Mouse (Mus musculus) forebrain, embryonic 10.5 days (tissue): Measurements from ENCODE around the gene Itm2b. TPM values are rescaled to one million over a fixed set of nuclear protein-coding genes. Genes with fewer than 3 reads are reported as not detected.

ENCODE experiments used
- DNase-seq: peaks from one replicate; pipeline ENCODE4 v3.0.0-alpha.2; 2017; ENCODE audit warnings: low spot score; ENCODE audit errors: extremely low spot score
- H3K27ac ChIP-seq: fragments of 300-500 bp; sonication (generic); 2 replicates; pipeline ENCODE4 v1.5.1; 2016; ENCODE audit warnings: mild to moderate bottlenecking
- H3K27me3 ChIP-seq: fragments of 300-500 bp; sonication (generic); 2 replicates; pipeline ENCODE4 v1.6.1; 2016; ENCODE audit warnings: mild to moderate bottlenecking; ENCODE audit not compliant: poor library complexity, severe bottlenecking
- H3K36me3 ChIP-seq: fragments of 300-500 bp; sonication (generic); replicated peaks from 2 replicates; pipeline ENCODE4 v1.6.1; 2016; ENCODE audit warnings: mild to moderate bottlenecking, moderate library complexity
- H3K4me1 ChIP-seq: fragments of 300-500 bp; sonication (generic); 2 replicates; pipeline ENCODE4 v1.6.1; 2016
- H3K4me3 ChIP-seq: fragments of 300-500 bp; sonication (generic); 2 replicates; pipeline ENCODE4 v1.5.1; 2016; ENCODE audit warnings: mild to moderate bottlenecking, moderate library complexity
- H3K9me3 ChIP-seq: fragments of 300-500 bp; sonication (generic); 2 replicates; pipeline ENCODE4 v1.6.1; 2016; ENCODE audit warnings: mild to moderate bottlenecking, moderate library complexity
- WGBS: fragments of 180-500 bp; shearing (Covaris S2); methylation state at CpG from one replicate; pipeline ENCODE4 v1.1.7; 2016; 5-methylcytosine and 5-hydroxymethylcytosine counted together
- polyA plus RNA-seq: library from polyadenylated mRNA; unstranded; fragments of >200 nt; fragmentation: Nextera tagmentation; extraction: Ambion mirVana; gene quantifications from 2 replicates; pipeline ENCODE4 v1.2.1, GENCODE M21; 2016

The Itm2b gene
- polyA plus RNA-seq, 1 experiment from 2014 or later: 209 TPM

GRCm38 (mm10) chr14:73349061-73349670 lies 35.9 kb downstream of the Itm2b start:
- H3K4me3 ChIP-seq: no peak overlapping the region
- no peak for DNase-seq
- H3K4me1 ChIP-seq: peaks cover 5% of the 10 kb centered on the region
- whole genome bisulfite sequencing: 67% methylated on average over 7 of the region's 7 CpGs
- H3K27me3 ChIP-seq: no peaks in the 10 kb centered on the region
- no peaks in the 10 kb centered on the region for H3K36me3 ChIP-seq
- H3K9me3 ChIP-seq: no peaks in the 10 kb centered on the region
- H3K27ac ChIP-seq: no peak overlapping the region

GRCm38 (mm10) chr14:73347302-73347701 lies 37.8 kb downstream of the Itm2b start:
- H3K9me3 ChIP-seq: no peaks in the 10 kb centered on the region
- WGBS: 93% methylated on average over 9 of the region's 9 CpGs
- no peaks in the 10 kb centered on the region for H3K36me3 ChIP-seq
- H3K27ac ChIP-seq: no peak overlapping the region
- no peaks in the 10 kb centered on the region for H3K27me3 ChIP-seq
- H3K4me3 ChIP-seq: no peak overlapping the region
- no peak for DNase-seq
- H3K4me1 ChIP-seq: peaks cover 5% of the 10 kb centered on the region

DNA sequence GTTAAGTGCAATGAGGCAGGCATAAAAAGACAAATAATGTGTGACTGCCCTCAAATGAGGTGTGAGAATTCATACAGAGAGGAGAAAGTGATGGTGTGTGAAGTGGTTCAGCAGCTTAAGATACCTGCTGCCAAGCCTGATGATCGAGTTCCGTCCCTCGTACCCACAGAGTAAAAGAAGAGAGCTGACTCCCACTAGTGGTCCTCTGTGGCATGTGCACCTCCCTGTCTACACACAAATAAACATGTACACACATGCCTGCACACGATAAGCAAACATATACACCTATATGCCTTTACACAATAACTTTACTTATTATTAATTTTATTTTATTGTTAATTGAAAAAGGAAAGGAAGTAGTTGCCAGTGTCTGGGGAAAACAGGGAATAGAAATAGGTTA lies 39.5 kb downstream of the Itm2b start:
- H3K4me1 ChIP-seq: peaks cover 5% of the 10 kb centered on the region
- no peak overlapping the region for H3K4me3 ChIP-seq
- no peaks in the 10 kb centered on the region for H3K27me3 ChIP-seq
- H3K36me3 ChIP-seq: no peaks in the 10 kb centered on the region
- no peaks in the 10 kb centered on the region for H3K9me3 ChIP-seq
- no peak for DNase-seq
- no peak overlapping the region for H3K27ac ChIP-seq
- 91% methylated on average over 4 of the region's 4 CpGs for WGBS

GRCm38 (mm10) chr14:73340051-73340755 lies 44.9 kb downstream of the Itm2b start:
- Histone ChIP-seq H3K4me1 (no peaks in the 10 kb centered on the region), H3K27me3 (no peaks in the 10 kb centered on the region), H3K4me3 (no peak overlapping the region), H3K36me3 (no peaks in the 10 kb centered on the region), H3K27ac (no peak overlapping the region), H3K9me3 (no peaks in the 10 kb centered on the region)
- no peak for DNase-seq
- WGBS: 70% methylated on average over 6 of the region's 6 CpGs

- no peaks in the 10 kb centered on the region for H3K4me1 ChIP-seq
- no peak for DNase-seq
- no peaks in the 10 kb centered on the region for H3K36me3 ChIP-seq
- no peak overlapping the region for H3K27ac ChIP-seq
- no peak overlapping the region for H3K4me3 ChIP-seq
- WGBS: 82% methylated on average over 3 of the region's 3 CpGs
- no peaks in the 10 kb centered on the region for H3K9me3 ChIP-seq
- no peaks in the 10 kb centered on the region for H3K27me3 ChIP-seq
These were observed 45.5 kb downstream of the Itm2b start for GRCm38 (mm10) chr14:73339615-73340014.

GRCm38 (mm10) chr14:73336316-73337080 lies 48.6 kb downstream of the Itm2b start:
- no peak overlapping the region for H3K27ac ChIP-seq
- H3K27me3 ChIP-seq: no peaks in the 10 kb centered on the region
- no peaks in the 10 kb centered on the region for H3K9me3 ChIP-seq
- H3K36me3 ChIP-seq: no peaks in the 10 kb centered on the region
- no peak for DNase-seq
- 83% methylated on average over 6 of the region's 6 CpGs for WGBS
- no peaks in the 10 kb centered on the region for H3K4me1 ChIP-seq
- no peak overlapping the region for H3K4me3 ChIP-seq

DNA sequence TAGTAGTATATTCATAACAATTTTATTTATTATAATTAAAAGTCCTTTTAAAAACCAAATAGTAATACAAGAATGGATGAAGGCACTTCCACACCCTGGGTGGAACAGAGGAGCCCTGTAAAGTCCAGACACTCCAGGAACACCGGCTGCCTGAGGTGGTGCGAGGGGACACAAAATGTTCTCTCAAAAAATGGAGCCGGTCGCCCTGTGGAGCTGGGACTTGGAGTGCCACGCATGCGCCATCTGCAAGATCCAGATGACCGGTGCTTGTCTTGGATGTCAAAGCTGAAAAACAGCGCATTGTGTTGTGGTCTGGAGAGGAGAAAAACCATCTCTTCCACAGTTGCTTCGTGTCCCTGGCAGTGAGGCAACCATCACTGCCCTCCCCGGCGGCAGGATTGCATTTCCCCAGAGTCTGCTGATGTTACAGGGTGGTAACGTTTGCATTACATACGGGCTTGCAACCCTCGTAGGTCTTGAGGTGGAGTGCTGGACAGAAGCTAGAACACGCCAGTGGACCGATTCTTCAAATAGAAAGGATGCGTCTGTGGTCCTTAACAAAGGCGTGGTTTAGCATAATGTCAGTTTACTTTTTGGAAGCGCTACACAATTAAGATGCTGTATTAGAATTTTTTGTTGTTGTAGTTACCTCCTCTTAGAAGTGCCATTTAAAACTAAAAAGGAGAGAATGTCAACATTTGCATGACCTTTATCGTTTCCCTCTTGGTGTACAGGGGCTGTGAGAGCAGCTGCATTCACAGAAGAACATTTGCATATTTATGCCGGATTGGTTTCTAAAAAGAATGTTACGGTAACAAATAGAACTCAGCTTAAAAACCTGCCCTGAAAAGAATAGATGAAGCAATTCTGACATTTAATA lies 49.9 kb downstream of the Itm2b start:
- Histone ChIP-seq H3K27ac (no peak overlapping the region), H3K27me3 (no peaks in the 10 kb centered on the region), H3K4me3 (no peak overlapping the region), H3K36me3 (no peaks in the 10 kb centered on the region), H3K9me3 (no peaks in the 10 kb centered on the region), H3K4me1 (no peaks in the 10 kb centered on the region)
- WGBS: 88% methylated on average over 22 of the region's 22 CpGs
- no peak for DNase-seq

DNA sequence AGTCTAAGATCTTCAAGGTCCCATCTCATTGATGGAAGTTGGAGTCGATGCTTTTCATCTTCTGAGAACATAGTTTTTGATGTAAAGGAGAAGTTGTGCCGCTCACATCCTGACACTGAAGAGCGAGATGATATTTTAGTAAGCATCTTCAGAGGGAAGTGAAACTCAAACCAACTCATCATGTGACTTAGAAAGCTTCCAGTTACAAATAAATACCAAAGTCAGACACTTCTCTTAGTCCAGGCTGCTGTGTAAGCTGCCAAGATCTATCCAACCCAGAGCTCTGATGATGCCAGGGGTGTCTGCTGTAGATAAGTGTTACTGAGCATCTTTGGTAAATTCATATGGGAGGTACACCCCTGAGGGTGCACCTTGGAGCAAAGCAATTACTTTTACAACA lies 51.2 kb downstream of the Itm2b start:
- WGBS: 95% methylated on average over 3 of the region's 3 CpGs
- H3K4me1 ChIP-seq: no peaks in the 10 kb centered on the region
- no peak for DNase-seq
- no peaks in the 10 kb centered on the region for H3K36me3 ChIP-seq
- no peak overlapping the region for H3K27ac ChIP-seq
- H3K27me3 ChIP-seq: no peaks in the 10 kb centered on the region
- no peaks in the 10 kb centered on the region for H3K9me3 ChIP-seq
- no peak overlapping the region for H3K4me3 ChIP-seq

GRCm38 (mm10) chr14:73331386-73331785 lies 53.7 kb downstream of the Itm2b start:
- no peak overlapping the region for H3K4me3 ChIP-seq
- H3K27ac ChIP-seq: no peak overlapping the region
- WGBS: 92% methylated on average over 4 of the region's 4 CpGs
- no peaks in the 10 kb centered on the region for H3K27me3 ChIP-seq
- peaks cover 9% of the 10 kb centered on the region for H3K4me1 ChIP-seq
- H3K36me3 ChIP-seq: no peaks in the 10 kb centered on the region
- no peak for DNase-seq
- no peaks in the 10 kb centered on the region for H3K9me3 ChIP-seq

DNA sequence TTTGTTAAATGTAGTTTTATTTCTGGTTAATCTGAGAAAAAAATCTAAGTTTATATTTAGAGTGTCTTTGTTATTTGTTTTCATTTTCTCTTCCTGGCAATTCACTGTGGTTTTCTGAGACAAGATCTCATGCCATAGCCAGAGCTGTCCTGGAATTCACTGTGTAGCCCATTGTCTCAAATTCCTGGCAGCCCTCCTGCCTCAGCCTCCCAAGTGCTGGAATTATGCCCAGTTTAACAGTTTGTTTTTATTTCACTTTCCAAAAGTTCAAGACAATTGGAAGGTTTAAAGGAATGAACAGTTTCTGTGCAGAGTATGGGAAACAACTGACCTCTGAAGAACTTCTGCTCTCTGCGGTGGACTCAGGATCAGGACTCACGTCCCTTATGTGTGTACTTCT lies 55.2 kb downstream of the Itm2b start:
- Histone ChIP-seq H3K4me3 (no peak overlapping the region), H3K27ac (no peak overlapping the region), H3K36me3 (no peaks in the 10 kb centered on the region), H3K27me3 (no peaks in the 10 kb centered on the region), H3K4me1 (peaks cover 11% of the 10 kb centered on the region), H3K9me3 (no peaks in the 10 kb centered on the region)
- 96% methylated on average over 2 of the region's 2 CpGs for WGBS
- no peak for DNase-seq

DNA sequence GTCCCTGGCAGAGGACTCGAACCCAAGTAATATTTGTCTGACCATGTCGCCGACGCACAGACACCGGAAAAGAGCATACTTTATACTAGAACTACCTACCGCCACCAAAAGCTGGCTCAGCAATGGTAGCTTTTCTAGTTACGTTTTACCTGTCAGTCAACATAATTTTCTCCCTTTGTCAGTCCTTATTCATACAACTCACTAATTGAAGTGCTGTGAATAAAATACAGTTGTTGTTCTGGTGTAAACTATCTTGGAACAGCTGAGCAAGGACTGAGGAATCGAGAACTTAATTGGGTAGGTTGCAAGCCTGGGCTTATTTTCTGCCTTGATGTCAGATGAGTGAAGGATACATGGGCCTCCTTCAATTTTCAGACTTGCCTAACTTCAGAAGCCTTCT lies 58.6 kb downstream of the Itm2b start:
- H3K27me3 ChIP-seq: no peaks in the 10 kb centered on the region
- H3K4me3 ChIP-seq: peak overlapping the region; percentile 94
- no peak for DNase-seq
- no peaks in the 10 kb centered on the region for H3K9me3 ChIP-seq
- peaks cover 24% of the 10 kb centered on the region for H3K4me1 ChIP-seq
- 0 out of 2 replicates have a peak, but pooled peaks cover under 1% of the 10 kb centered on the region for H3K36me3 ChIP-seq
- WGBS: 10% methylated on average over 8 of the region's 8 CpGs
- peak overlapping the region; percentile 93 for H3K27ac ChIP-seq
